Mouse (Mus musculus) spleen, embryonic (tissue): Measurements from ENCODE around the gene Chn1.

Experiments used
- CTCF ChIA-PET: fragments of 350-600 bp; sonication (Branson Sonifier 250); formaldehyde crosslinking; loops from one replicate; lab custom pipeline; 2022; lab: Charles Lee

The Chn1 gene

GRCm38 (mm10) chr2:73592231-73593100, 182.7 kb downstream of the Chn1 start:
- CTCF ChIA-PET = no interaction called here

GRCm38 (mm10) chr2:73591246-73591645, 183.9 kb downstream of the Chn1 start:
- CTCF ChIA-PET = no interaction called here

GRCm38 (mm10) chr2:73590106-73590505, 185.0 kb downstream of the Chn1 start:
- CTCF ChIA-PET = no interaction called here

GRCm38 (mm10) chr2:73588951-73589350, 186.2 kb downstream of the Chn1 start:
- CTCF ChIA-PET = no interaction called here

GRCm38 (mm10) chr2:73587109-73587506, 188.0 kb downstream of the Chn1 start:
- CTCF ChIA-PET = interaction anchor here (0.7 kb wide), 1 partner anchor 279 kb away, joined by 7 read pairs; no protein-coding TSS in a partner anchor

GRCm38 (mm10) chr2:73586392-73587108, 188.6 kb downstream of the Chn1 start:
- CTCF ChIA-PET = interaction anchor here (0.7 kb wide), 1 partner anchor 279 kb away, joined by 7 read pairs; no protein-coding TSS in a partner anchor

GRCm38 (mm10) chr2:73585347-73585831, 189.8 kb downstream of the Chn1 start:
- CTCF ChIA-PET = no interaction called here

GRCm38 (mm10) chr2:73584645-73585346, 190.3 kb downstream of the Chn1 start:
- CTCF ChIA-PET = no interaction called here

- CTCF ChIA-PET = no interaction called here
These were observed 194.4 kb downstream of the Chn1 start for GRCm38 (mm10) chr2:73580720-73581119.

GRCm38 (mm10) chr2:73580166-73580565, 195.0 kb downstream of the Chn1 start, which contains the start of gene Chrna1:
Gene Chrna1, minus strand, starts transcription at chr2:73580338.
- CTCF ChIA-PET = no interaction called here

- CTCF ChIA-PET = no interaction called here
These were observed 196.0 kb downstream of the Chn1 start for GRCm38 (mm10) chr2:73579168-73579567.

GRCm38 (mm10) chr2:73574418-73574817, 200.7 kb downstream of the Chn1 start:
- CTCF ChIA-PET = interaction anchor here (0.5 kb wide), 1 partner anchor 369 kb away, joined by 3 read pairs; no protein-coding TSS in a partner anchor

- CTCF ChIA-PET = no interaction called here
These were observed 201.6 kb downstream of the Chn1 start for GRCm38 (mm10) chr2:73573556-73573955.

- CTCF ChIA-PET = interaction anchor here (0.6 to 1.2 kb wide), 3 partner anchors 10 to 539 kb away, joined by 3 to 9 read pairs (median 6); no protein-coding TSS in a partner anchor
These were observed 202.4 kb downstream of the Chn1 start for GRCm38 (mm10) chr2:73572539-73573372.

- CTCF ChIA-PET = interaction anchor here (0.6 to 1.2 kb wide), 2 partner anchors 9 to 539 kb away, joined by 3 to 9 read pairs; no protein-coding TSS in a partner anchor
These were observed 203.2 kb downstream of the Chn1 start for GRCm38 (mm10) chr2:73571901-73572300.

- CTCF ChIA-PET = no interaction called here
These were observed 203.8 kb downstream of the Chn1 start for GRCm38 (mm10) chr2:73571304-73571703.

GRCm38 (mm10) chr2:73566989-73567605, 208.0 kb downstream of the Chn1 start:
- CTCF ChIA-PET = no interaction called here

- CTCF ChIA-PET = no interaction called here
These were observed 209.0 kb downstream of the Chn1 start for GRCm38 (mm10) chr2:73566162-73566561.

GRCm38 (mm10) chr2:73563690-73564089, 211.5 kb downstream of the Chn1 start:
- CTCF ChIA-PET = no interaction called here

- CTCF ChIA-PET = interaction anchor here (1.0 kb wide), 1 partner anchor 10 kb away, joined by 3 read pairs; no protein-coding TSS in a partner anchor
These were observed 212.5 kb downstream of the Chn1 start for GRCm38 (mm10) chr2:73562656-73563055.
